Mouse (Mus musculus): Measurements from ENCODE around the gene Entpd7. TPM values are rescaled to one million over a fixed set of nuclear protein-coding genes. Genes with fewer than 3 reads are reported as not detected.
A peak's percentile ranks its signal among the peaks of the same experiment; 100 is the strongest.

Gene Entpd7
- polyA plus RNA-seq, 1 experiment from 2014 or later = 8.1 TPM

- Histone ChIP-seq H3K27ac (replicated peaks) (peak overlapping the region; percentile 30; the same call in 1 of the 2 replicates), H3K4me1 (replicated peaks; ENCODE audit: control insufficient read depth, insufficient read depth) (no peaks in the 10 kb centered on the region), H3K9ac (ENCODE audit: low read length) (no peak overlapping the region), H3K4me3 (ENCODE audit: low read depth, low read length) (no peak overlapping the region), H3K27me3 (ENCODE audit: control insufficient read depth, insufficient read depth, low read length) (no peaks in the 10 kb centered on the region), H3K4me2 (replicated peaks; ENCODE audit: low read depth) (no peak overlapping the region), H3K9me3 (ENCODE audit: control insufficient read depth, low read length) (no peaks in the 10 kb centered on the region), H3K36me3 (ENCODE audit: control insufficient read depth, insufficient read depth, low read length) (peaks cover 8% of the 10 kb centered on the region)
- ATAC-seq (ENCODE audit: low FRiP score, low TSS enrichment) (peak; percentile 89), DNase-seq (ENCODE audit: low spot score) (peak; percentile 61)
- WGBS = 76% methylated on average over 17 of the region's 17 CpGs
- TF ChIP-seq CTCF (IDR thresholded peaks at IDR 0.05; ENCODE audit: low read depth) = no peak
- TF ChIP-seq EP300 (optimal IDR thresholded peaks at IDR 0.05) = no peak
Observed at GRCm38 (mm10) chr19:43704787-43705497, 15.5 kb downstream of the Entpd7 start.

- no peak overlapping the region for H3K27ac ChIP-seq (replicated peaks)
- no peak for TF ChIP-seq CTCF (IDR thresholded peaks at IDR 0.05; ENCODE audit: low read depth)
- no peak for TF ChIP-seq EP300 (optimal IDR thresholded peaks at IDR 0.05)
- H3K27me3 ChIP-seq (ENCODE audit: control insufficient read depth, insufficient read depth, low read length) = no peaks in the 10 kb centered on the region
- peaks cover 4% of the 10 kb centered on the region for H3K36me3 ChIP-seq (ENCODE audit: control insufficient read depth, insufficient read depth, low read length)
- no peaks in the 10 kb centered on the region for H3K4me1 ChIP-seq (replicated peaks; ENCODE audit: control insufficient read depth, insufficient read depth)
- ATAC-seq (ENCODE audit: low FRiP score, low TSS enrichment) (no peak), DNase-seq (ENCODE audit: low spot score) (no peak)
- no peaks in the 10 kb centered on the region for H3K9me3 ChIP-seq (ENCODE audit: control insufficient read depth, low read length)
- no peak overlapping the region for H3K4me3 ChIP-seq (ENCODE audit: low read depth, low read length)
- H3K9ac ChIP-seq (ENCODE audit: low read length) = no peak overlapping the region
- no peak overlapping the region for H3K4me2 ChIP-seq (replicated peaks; ENCODE audit: low read depth)
- 85% methylated on average over 7 of the region's 7 CpGs for WGBS
Observed at GRCm38 (mm10) chr19:43708206-43708605, 18.7 kb downstream of the Entpd7 start.

GRCm38 (mm10) chr19:43709317-43709716 lies 19.8 kb downstream of the Entpd7 start:
- TF ChIP-seq EP300 (optimal IDR thresholded peaks at IDR 0.05) = no peak
- TF ChIP-seq CTCF (IDR thresholded peaks at IDR 0.05; ENCODE audit: low read depth) = no peak
- DNase-seq (ENCODE audit: low spot score) (no peak), ATAC-seq (ENCODE audit: low FRiP score, low TSS enrichment) (no peak; the same call in 1 of the 2 replicates)
- WGBS = 67% methylated on average over 8 of the region's 8 CpGs
- Histone ChIP-seq H3K4me1 (replicated peaks; ENCODE audit: control insufficient read depth, insufficient read depth) (no peaks in the 10 kb centered on the region), H3K4me2 (replicated peaks; ENCODE audit: low read depth) (no peak overlapping the region), H3K27ac (replicated peaks) (peak overlapping the region; percentile 35; the same call in 1 of the 2 replicates), H3K4me3 (ENCODE audit: low read depth, low read length) (no peak overlapping the region), H3K9me3 (ENCODE audit: control insufficient read depth, low read length) (no peaks in the 10 kb centered on the region), H3K9ac (ENCODE audit: low read length) (no peak overlapping the region), H3K36me3 (ENCODE audit: control insufficient read depth, insufficient read depth, low read length) (peaks cover 4% of the 10 kb centered on the region), H3K27me3 (ENCODE audit: control insufficient read depth, insufficient read depth, low read length) (no peaks in the 10 kb centered on the region)

- Histone ChIP-seq H3K27ac (replicated peaks) (peak overlapping the region; percentile 67; the same call in 1 of the 2 replicates), H3K4me2 (replicated peaks; ENCODE audit: low read depth) (no peak overlapping the region), H3K36me3 (ENCODE audit: control insufficient read depth, insufficient read depth, low read length) (peaks cover 6% of the 10 kb centered on the region; the same call in 1 of the 2 replicates)
Observed at GRCm38 (mm10) chr19:43711159-43711916, 21.9 kb downstream of the Entpd7 start.

GRCm38 (mm10) chr19:43711971-43712370 lies 22.5 kb downstream of the Entpd7 start:
- H3K4me3 ChIP-seq (ENCODE audit: low read depth, low read length) = no peak overlapping the region
- WGBS = 80% methylated on average over 5 of the region's 5 CpGs
- H3K4me2 ChIP-seq (replicated peaks; ENCODE audit: low read depth) = no peak overlapping the region
- no peak for DNase-seq (ENCODE audit: low spot score)
- no peaks in the 10 kb centered on the region for H3K9me3 ChIP-seq (ENCODE audit: control insufficient read depth, low read length)
- no peaks in the 10 kb centered on the region for H3K27me3 ChIP-seq (ENCODE audit: control insufficient read depth, insufficient read depth, low read length)
- TF ChIP-seq EP300 (optimal IDR thresholded peaks at IDR 0.05) (no peak), CTCF (IDR thresholded peaks at IDR 0.05; ENCODE audit: low read depth) (no peak)
- no peak overlapping the region for H3K9ac ChIP-seq (ENCODE audit: low read length)
- H3K36me3 ChIP-seq (ENCODE audit: control insufficient read depth, insufficient read depth, low read length) = peaks cover 6% of the 10 kb centered on the region; the same call in 1 of the 2 replicates
- ATAC-seq (ENCODE audit: low FRiP score, low TSS enrichment) = no peak; the same call in 1 of the 2 replicates
- no peak overlapping the region for H3K27ac ChIP-seq (replicated peaks)
- H3K4me1 ChIP-seq (replicated peaks; ENCODE audit: control insufficient read depth, insufficient read depth) = no peaks in the 10 kb centered on the region

More at GRCm38 (mm10) chr19:43711159-43711916, 21.9 kb downstream of the Entpd7 start:
- Histone ChIP-seq H3K9ac (ENCODE audit: low read length) (no peak overlapping the region), H3K27me3 (ENCODE audit: control insufficient read depth, insufficient read depth, low read length) (no peaks in the 10 kb centered on the region), H3K4me1 (replicated peaks; ENCODE audit: control insufficient read depth, insufficient read depth) (no peaks in the 10 kb centered on the region), H3K9me3 (ENCODE audit: control insufficient read depth, low read length) (no peaks in the 10 kb centered on the region), H3K4me3 (ENCODE audit: low read depth, low read length) (no peak overlapping the region)
- DNase-seq (ENCODE audit: low spot score) (peak; percentile 50), ATAC-seq (ENCODE audit: low FRiP score, low TSS enrichment) (peak; percentile 77)
- 42% methylated on average over 22 of the region's 22 CpGs for WGBS
- no peak for TF ChIP-seq EP300 (optimal IDR thresholded peaks at IDR 0.05)
- TF ChIP-seq CTCF (IDR thresholded peaks at IDR 0.05; ENCODE audit: low read depth) = no peak
